Mouse (Mus musculus): Measurements from ENCODE around the gene 1700018B08Rik. TPM values are rescaled to one million over a fixed set of nuclear protein-coding genes. Genes with fewer than 3 reads are reported as not detected.

1700018B08Rik gene
- polyA plus RNA-seq, 1 experiment, result not detected

DNA sequence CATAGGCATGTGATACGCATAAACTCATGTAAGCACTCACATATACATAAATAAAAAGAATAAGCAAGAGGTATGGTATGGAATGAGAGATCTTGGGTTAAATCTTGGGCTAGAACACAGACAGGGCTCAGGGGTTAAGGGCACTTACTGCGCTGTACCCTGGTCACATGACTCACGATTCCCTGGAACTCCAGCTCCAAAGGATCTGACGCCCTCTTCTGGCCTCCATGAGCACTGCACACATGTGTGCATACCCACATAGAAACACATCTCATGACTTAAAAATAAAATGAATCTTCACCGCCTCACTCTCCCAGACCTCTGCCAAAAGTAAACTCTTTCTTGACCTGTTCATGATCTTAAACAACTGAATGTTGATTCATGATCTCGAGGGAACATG lies 46.5 kb downstream of the 1700018B08Rik start:
- H3K9me3 ChIP-seq (replicated peaks; ENCODE audit: control insufficient read depth, insufficient read depth, low read length, poor library complexity, severe bottlenecking), result no peaks in the 10 kb centered on the region
- no peak overlapping the region for H3K4me3 ChIP-seq (ENCODE audit: low read depth, low read length)
- no peak overlapping the region for H3K9ac ChIP-seq (ENCODE audit: low read depth, poor library complexity, severe bottlenecking)
- TF ChIP-seq CTCF (IDR thresholded peaks at IDR 0.05; ENCODE audit: low read depth, low read length) (peak; percentile 47), EP300 (IDR thresholded peaks at IDR 0.05; ENCODE audit: insufficient read depth, low read depth, low read length) (no peak)
- H3K27ac ChIP-seq (ENCODE audit: insufficient read depth, low read length), result no peak overlapping the region
- no peaks in the 10 kb centered on the region for H3K36me3 ChIP-seq (ENCODE audit: control insufficient read depth, insufficient read depth, low read length, poor library complexity, severe bottlenecking)
- no peaks in the 10 kb centered on the region for H3K27me3 ChIP-seq (ENCODE audit: control insufficient read depth, insufficient read depth, low read length, poor library complexity, severe bottlenecking)
- no peaks in the 10 kb centered on the region for H3K4me1 ChIP-seq (ENCODE audit: control insufficient read depth, insufficient read depth, low read length)

- Histone ChIP-seq H3K27me3 (ENCODE audit: control insufficient read depth, insufficient read depth, low read length, poor library complexity, severe bottlenecking) (no peaks in the 10 kb centered on the region), H3K9me3 (replicated peaks; ENCODE audit: control insufficient read depth, insufficient read depth, low read length, poor library complexity, severe bottlenecking) (no peaks in the 10 kb centered on the region), H3K27ac (ENCODE audit: insufficient read depth, low read length) (no peak overlapping the region), H3K36me3 (ENCODE audit: control insufficient read depth, insufficient read depth, low read length, poor library complexity, severe bottlenecking) (no peaks in the 10 kb centered on the region), H3K4me1 (ENCODE audit: control insufficient read depth, insufficient read depth, low read length) (no peaks in the 10 kb centered on the region), H3K4me3 (ENCODE audit: low read depth, low read length) (no peak overlapping the region), H3K9ac (ENCODE audit: low read depth, poor library complexity, severe bottlenecking) (no peak overlapping the region)
- TF ChIP-seq CTCF (IDR thresholded peaks at IDR 0.05; ENCODE audit: low read depth, low read length) (no peak), POLR2A (IDR thresholded peaks at IDR 0.05; ENCODE audit: insufficient read depth, low read length) (no peak), EP300 (IDR thresholded peaks at IDR 0.05; ENCODE audit: insufficient read depth, low read depth, low read length) (no peak)
Measured at GRCm38 (mm10) chr8:121491633-121492032, 52.5 kb downstream of the 1700018B08Rik start.

- Histone ChIP-seq H3K36me3 (ENCODE audit: control insufficient read depth, insufficient read depth, low read length, poor library complexity, severe bottlenecking) (no peaks in the 10 kb centered on the region), H3K4me1 (ENCODE audit: control insufficient read depth, insufficient read depth, low read length) (no peaks in the 10 kb centered on the region), H3K27ac (ENCODE audit: insufficient read depth, low read length) (no peak overlapping the region), H3K4me3 (ENCODE audit: low read depth, low read length) (no peak overlapping the region), H3K9ac (ENCODE audit: low read depth, poor library complexity, severe bottlenecking) (no peak overlapping the region), H3K9me3 (replicated peaks; ENCODE audit: control insufficient read depth, insufficient read depth, low read length, poor library complexity, severe bottlenecking) (no peaks in the 10 kb centered on the region), H3K27me3 (ENCODE audit: control insufficient read depth, insufficient read depth, low read length, poor library complexity, severe bottlenecking) (no peaks in the 10 kb centered on the region)
- TF ChIP-seq CTCF (IDR thresholded peaks at IDR 0.05; ENCODE audit: low read depth, low read length) (no peak), POLR2A (IDR thresholded peaks at IDR 0.05; ENCODE audit: insufficient read depth, low read length) (no peak), EP300 (IDR thresholded peaks at IDR 0.05; ENCODE audit: insufficient read depth, low read depth, low read length) (no peak)
Measured at GRCm38 (mm10) chr8:121484072-121484782, 59.9 kb downstream of the 1700018B08Rik start.

Other genes starting within 250 kb of the 1700018B08Rik start
- gene Fbxo31, start 34.5 kb upstream of the 1700018B08Rik start, polyA plus RNA-seq (2011; ENCODE audit: insufficient read depth, insufficient read length, low read depth, missing spikeins), result 14.4 and 17.7 TPM in 2 replicates
- gene Map1lc3b, start 46.0 kb upstream of the 1700018B08Rik start, polyA plus RNA-seq (2011; ENCODE audit: insufficient read depth, insufficient read length, low read depth, missing spikeins), result 86.5 and 98.6 TPM in 2 replicates
- 38.1 and 39.9 TPM in 2 replicates for gene Zcchc14, start 108.6 kb upstream of the 1700018B08Rik start, polyA plus RNA-seq (2011; ENCODE audit: insufficient read depth, insufficient read length, low read depth, missing spikeins)
- gene Jph3, start 185.3 kb upstream of the 1700018B08Rik start, polyA plus RNA-seq (2011; ENCODE audit: insufficient read depth, insufficient read length, low read depth, missing spikeins), result 1.4 and 1.8 TPM in 2 replicates